Mouse (Mus musculus) embryo, embryonic 10.5 days (tissue): ENCODE results near the gene Pla2g2d.

ENCODE experiments used
- DNase-seq: peaks from one replicate; pipeline ENCODE4 v3.0.0-alpha.2; 2015; ENCODE audit warnings: low spot score

Gene Pla2g2d

GRCm38 (mm10) chr4:138827147-138827546, 51.6 kb downstream of the Pla2g2d start:
- DNase-seq: no peak
